Mouse (Mus musculus) lung, postnatal 0 days (tissue): ENCODE data around the gene Diablo. TPM values are rescaled to one million over a fixed set of nuclear protein-coding genes. Genes with fewer than 3 reads are reported as not detected.

Source experiments
- ATAC-seq: fragments of 200-750 bp; cut with Nextera tagmentation; 2 replicates; pipeline ENCODE4 v1.8.0; 2017; ENCODE audit warnings: moderate library complexity
- DNase-seq: peaks from one replicate; pipeline ENCODE4 v3.0.0-alpha.2; 2016; ENCODE audit warnings: low spot score
- H3K27ac ChIP-seq: fragments of 300-500 bp; sonication (generic); 2 replicates; pipeline ENCODE4 v1.5.1; 2014; ENCODE audit warnings: antibody characterized with exemption, mild to moderate bottlenecking, low read length, mixed read lengths
- H3K27me3 ChIP-seq: fragments of 300-500 bp; sonication (generic); replicated peaks from 2 replicates; pipeline ENCODE4 v1.6.1; 2014; ENCODE audit warnings: low read length, mixed read lengths; ENCODE audit not compliant: insufficient read depth
- H3K36me3 ChIP-seq: fragments of 300-500 bp; sonication (generic); 2 replicates; pipeline ENCODE4 v1.6.1; 2014; ENCODE audit warnings: low read length, mixed read lengths; ENCODE audit not compliant: insufficient read depth
- H3K4me1 ChIP-seq: fragments of 300-500 bp; sonication (generic); 2 replicates; pipeline ENCODE4 v1.6.1; 2014; ENCODE audit warnings: antibody characterized with exemption, low read depth, low read length, mixed read lengths; ENCODE audit not compliant: insufficient read depth
- H3K4me2 ChIP-seq: fragments of 300-500 bp; sonication (generic); replicated peaks from 2 replicates; pipeline ENCODE4 v1.6.1; 2014; ENCODE audit warnings: low read depth, mild to moderate bottlenecking, low read length, moderate library complexity, mixed read lengths
- H3K4me3 ChIP-seq: fragments of 300-500 bp; sonication (generic); 2 replicates; pipeline ENCODE4 v1.5.1; 2014; ENCODE audit warnings: low read depth, low read length
- H3K9ac ChIP-seq: fragments of 300-500 bp; sonication (generic); replicated peaks from 2 replicates; pipeline ENCODE4 v1.6.1; 2014; ENCODE audit warnings: low read depth, mild to moderate bottlenecking
- H3K9me3 ChIP-seq: fragments of 300-500 bp; sonication (generic); 2 replicates; pipeline ENCODE4 v1.6.1; 2016; ENCODE audit warnings: low read length, mixed read lengths
- CTCF ChIP-seq: IDR thresholded peaks from 2 replicates; pipeline ENCODE4 v1.5.1; 2016; ENCODE audit warnings: antibody characterized with exemption, mild to moderate bottlenecking
- EP300 ChIP-seq: IDR thresholded peaks from 2 replicates; pipeline ENCODE4 v1.6.1; 2016; ENCODE audit warnings: antibody characterized with exemption, mild to moderate bottlenecking, control low read depth
- WGBS: fragments of 180-500 bp; shearing (Covaris S2); extraction: QIAGEN DNeasy Blood & Tissue Kit; methylation state at CpG from one replicate; pipeline ENCODE4 v1.1.7; 2014; 5-methylcytosine and 5-hydroxymethylcytosine counted together
- microRNA-seq: library from miRNA; unstranded; fragments of <30 nt; microRNA quantifications from one replicate; pipeline ENCODE4, GENCODE M21; 2016
- polyA plus RNA-seq: library from polyadenylated mRNA; unstranded; fragments of >200 nt; fragmentation: Nextera tagmentation; extraction: Ambion mirVana; gene quantifications from 2 replicates; pipeline ENCODE4 v1.2.1, GENCODE M21; 2015

The Diablo gene
- polyA plus RNA-seq, 1 experiment from 2014 or later, result 75.9 TPM

GRCm38 (mm10) chr5:123487659-123488395 lies 36.1 kb downstream of the Diablo start:
- H3K4me1 ChIP-seq, result no peaks in the 10 kb centered on the region
- H3K36me3 ChIP-seq, result no peaks in the 10 kb centered on the region
- ATAC-seq (no peak), DNase-seq (no peak)
- no peak overlapping the region for H3K4me3 ChIP-seq
- H3K4me2 ChIP-seq, result no peak overlapping the region
- WGBS, result 68% methylated on average over 11 of the region's 11 CpGs
- H3K27ac ChIP-seq, result no peak overlapping the region
- TF ChIP-seq EP300 (no peak), CTCF (no peak)
- peaks cover 6% of the 10 kb centered on the region; the same call in 1 of the 2 replicates for H3K27me3 ChIP-seq
- H3K9me3 ChIP-seq, result no peaks in the 10 kb centered on the region
- no peak overlapping the region for H3K9ac ChIP-seq

GRCm38 (mm10) chr5:123473817-123474216 lies 50.2 kb downstream of the Diablo start:
- DNase-seq, result no peak

DNA sequence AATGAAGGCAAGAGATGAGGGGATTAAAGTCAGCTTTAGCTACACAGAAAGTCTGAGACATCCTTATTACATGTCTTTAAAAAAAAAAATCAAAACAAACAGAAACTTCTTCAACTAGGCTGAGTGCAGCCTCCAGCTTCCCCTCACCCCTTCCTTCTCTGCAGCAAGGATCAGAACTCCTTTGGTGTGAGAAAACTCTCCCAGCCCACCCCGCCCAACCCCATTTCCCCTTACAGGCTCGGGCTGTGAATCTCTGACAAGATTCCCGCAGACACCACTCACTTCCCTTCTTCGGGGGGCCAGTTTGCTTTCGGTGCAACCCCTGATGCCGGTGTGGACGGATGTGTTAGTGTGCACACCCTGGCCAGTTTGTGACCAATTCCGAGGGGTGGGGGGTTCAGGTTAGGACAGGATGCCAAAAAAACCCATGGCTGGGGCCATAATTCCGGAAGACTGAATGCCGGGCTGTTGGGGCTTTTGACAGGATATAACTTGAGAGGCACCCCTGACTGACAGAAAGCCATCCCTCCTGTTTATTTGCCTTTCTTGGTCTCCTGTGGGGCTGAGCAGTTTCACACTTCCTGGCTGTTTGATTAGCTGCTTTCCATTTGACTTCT lies 53.1 kb downstream of the Diablo start:
- Histone ChIP-seq H3K4me2 (peak overlapping the region; percentile 48), H3K36me3 (no peaks in the 10 kb centered on the region), H3K4me3 (no peak overlapping the region), H3K9me3 (no peaks in the 10 kb centered on the region), H3K4me1 (no peaks in the 10 kb centered on the region), H3K9ac (no peak overlapping the region), H3K27ac (no peak overlapping the region), H3K27me3 (no peaks in the 10 kb centered on the region)
- TF ChIP-seq CTCF, result no peak
- ATAC-seq, result no peak
- DNase-seq, result peak; percentile 8
- 4% methylated on average over 10 of the region's 10 CpGs for WGBS

More at GRCm38 (mm10) chr5:123473817-123474216, 50.2 kb downstream of the Diablo start:
- no peaks in the 10 kb centered on the region for H3K9me3 ChIP-seq
- no peaks in the 10 kb centered on the region for H3K4me1 ChIP-seq
- H3K27me3 ChIP-seq, result no peaks in the 10 kb centered on the region
- H3K27ac ChIP-seq, result no peak overlapping the region
- no peak overlapping the region for H3K4me2 ChIP-seq
- no peak for ATAC-seq
- H3K36me3 ChIP-seq, result no peaks in the 10 kb centered on the region
- no peak for TF ChIP-seq EP300
- no peak for TF ChIP-seq CTCF
- no peak overlapping the region for H3K9ac ChIP-seq
- WGBS, result 77% methylated on average over 5 of the region's 5 CpGs
- H3K4me3 ChIP-seq, result no peak overlapping the region

- no peak for TF ChIP-seq EP300
- TF ChIP-seq CTCF, result no peak
- no peaks in the 10 kb centered on the region for H3K4me1 ChIP-seq
- DNase-seq (no peak), ATAC-seq (no peak)
- H3K4me2 ChIP-seq, result no peak overlapping the region
- no peak overlapping the region for H3K9ac ChIP-seq
- H3K27me3 ChIP-seq, result no peaks in the 10 kb centered on the region
- no peaks in the 10 kb centered on the region for H3K36me3 ChIP-seq
- H3K9me3 ChIP-seq, result no peaks in the 10 kb centered on the region
- 78% methylated on average over 1 of the region's 1 CpGs for WGBS
- H3K27ac ChIP-seq, result no peak overlapping the region
- H3K4me3 ChIP-seq, result no peak overlapping the region
These were observed 59.3 kb downstream of the Diablo start for GRCm38 (mm10) chr5:123464638-123465037.

GRCm38 (mm10) chr5:123461420-123461819 lies 62.6 kb downstream of the Diablo start:
- no peak overlapping the region for H3K9ac ChIP-seq
- H3K27me3 ChIP-seq, result no peaks in the 10 kb centered on the region
- TF ChIP-seq CTCF, result no peak
- no peak for TF ChIP-seq EP300
- DNase-seq (no peak), ATAC-seq (no peak)
- no peak overlapping the region for H3K27ac ChIP-seq
- H3K36me3 ChIP-seq, result 0 out of 2 replicates have a peak, but pooled peaks cover 6% of the 10 kb centered on the region
- WGBS, result 43% methylated on average over 5 of the region's 5 CpGs
- H3K4me1 ChIP-seq, result no peaks in the 10 kb centered on the region
- H3K4me2 ChIP-seq, result no peak overlapping the region
- H3K4me3 ChIP-seq, result no peak overlapping the region
- no peaks in the 10 kb centered on the region for H3K9me3 ChIP-seq

Small RNA genes within 50 kb of the gene (microRNA-seq; reads per million reads assigned to microRNA genes)
- gene Mir7647, result 0.98 reads per million

Other genes with a start within 250 kb of the Diablo start
- gene Bcl7a, start 180.3 kb downstream of the Diablo start, polyA plus RNA-seq, result 7.7 and 7.9 TPM in 2 replicates
- 11.2 and 11.5 TPM in 2 replicates for gene Mlxip, start 129.4 kb downstream of the Diablo start, polyA plus RNA-seq
- gene Lrrc43, start 34.9 kb downstream of the Diablo start, polyA plus RNA-seq, result 2.5 and 3.4 TPM in 2 replicates
- gene Il31, start 34.7 kb downstream of the Diablo start, polyA plus RNA-seq, result not detected in 2 replicates
- 1.1 and 1.6 TPM in 2 replicates for gene B3gnt4, start 13.7 kb downstream of the Diablo start, polyA plus RNA-seq
- 1.9 and 2.1 TPM in 2 replicates for gene Gm49027, start 1.3 kb upstream of the Diablo start, polyA plus RNA-seq
- 18.9 and 19.4 TPM in 2 replicates for gene Vps33a, start 48.9 kb upstream of the Diablo start, polyA plus RNA-seq
- gene Clip1, start 160.4 kb upstream of the Diablo start, polyA plus RNA-seq, result 38.0 and 43.7 TPM in 2 replicates
- 31.6 and 37.7 TPM in 2 replicates for gene Zcchc8, start 196.9 kb upstream of the Diablo start, polyA plus RNA-seq
- gene Rsrc2, start 225.2 kb upstream of the Diablo start, polyA plus RNA-seq, result 96.7 and 102 TPM in 2 replicates
- gene Kntc1, start 225.5 kb upstream of the Diablo start, polyA plus RNA-seq, result 0.92 and 2.9 TPM in 2 replicates